Mouse (Mus musculus) embryonic fibroblast, embryonic 13.5 days (primary cell): ENCODE results near the gene AI413582.

Experiments
- CTCF ChIP-seq: IDR thresholded peaks from 2 replicates; pipeline ENCODE4 v1.5.1; 2011; ENCODE audit warnings: mild to moderate bottlenecking, control low read depth, low read length, moderate library complexity, borderline replicate concordance; ENCODE audit not compliant: insufficient read depth
- POLR2A ChIP-seq: IDR thresholded peaks from 2 replicates; pipeline ENCODE4 v1.6.1; 2011; ENCODE audit warnings: low read depth, mild to moderate bottlenecking, control low read depth, low read length, moderate library complexity

GRCm38 (mm10) chr17:27518700-27519595 lies 46.6 kb downstream of the AI413582 start:
- TF ChIP-seq CTCF, result no peak
- TF ChIP-seq POLR2A, result no peak
